Mouse (Mus musculus) gastrocnemius, adult 8-10 months (tissue): ENCODE data around the gene Lrrc74a. TPM values are rescaled to one million over a fixed set of nuclear protein-coding genes. Genes with fewer than 3 reads are reported as not detected.
A peak's percentile ranks its signal among the peaks of the same experiment; 100 is the strongest.

Experiments used
- DNase-seq, 2 experiments: peaks; one replicate each; pipeline ENCODE4 v3.0.0; 2022; ENCODE audit warnings: low spot score in 2 of 2
- total RNA-seq, 4 experiments: library from RNA; stranded (reverse); gene quantifications; 2 replicates each; pipeline ENCODE4 v1.2.4; 2022

Lrrc74a gene
- total RNA-seq, 4 experiments from 2014 or later, result not detected

GRCm38 (mm10) chr12:86719961-86720639 is 14.1 kb upstream of the Lrrc74a start:
- DNase-seq, result no peak

- DNase-seq, result no peak
Measured at GRCm38 (mm10) chr12:86721453-86721852, 12.7 kb upstream of the Lrrc74a start.

- DNase-seq, result no peak
Measured at GRCm38 (mm10) chr12:86724300-86724699, 9.9 kb upstream of the Lrrc74a start.

GRCm38 (mm10) chr12:86725706-86726105 is 8.5 kb upstream of the Lrrc74a start:
- DNase-seq, result no peak

- peak; percentile 97 for DNase-seq
Measured at GRCm38 (mm10) chr12:86726120-86726640, 8.0 kb upstream of the Lrrc74a start, which contains the start of gene Angel1. TSS of gene Angel1 (minus strand) at chr12:86726460.

GRCm38 (mm10) chr12:86761036-86761435 is 26.9 kb downstream of the Lrrc74a start:
- no peak for DNase-seq

- no peak for DNase-seq
Measured at GRCm38 (mm10) chr12:86764060-86764459, 29.9 kb downstream of the Lrrc74a start.

- no peak for DNase-seq
Measured at GRCm38 (mm10) chr12:86766467-86766866, 32.3 kb downstream of the Lrrc74a start.

- peak; percentile 23 for DNase-seq
Measured at GRCm38 (mm10) chr12:86767868-86768631, 33.9 kb downstream of the Lrrc74a start.

- DNase-seq, result peak; percentile 78 to 81
Measured at GRCm38 (mm10) chr12:86768986-86769580, 34.9 kb downstream of the Lrrc74a start.

GRCm38 (mm10) chr12:86769819-86770218 is 35.6 kb downstream of the Lrrc74a start:
- no peak for DNase-seq

GRCm38 (mm10) chr12:86770261-86770670 is 36.1 kb downstream of the Lrrc74a start:
- DNase-seq, result peak; percentile 63 to 74

GRCm38 (mm10) chr12:86770927-86771326 is 36.8 kb downstream of the Lrrc74a start:
- no peak for DNase-seq

GRCm38 (mm10) chr12:86771823-86772427 is 37.8 kb downstream of the Lrrc74a start:
- DNase-seq, result peak; percentile 78 to 86

GRCm38 (mm10) chr12:86772551-86772950 is 38.4 kb downstream of the Lrrc74a start:
- no peak for DNase-seq

GRCm38 (mm10) chr12:86775561-86776280 is 41.6 kb downstream of the Lrrc74a start:
- DNase-seq, result peak; percentile 63 to 79

GRCm38 (mm10) chr12:86776341-86776860 is 42.2 kb downstream of the Lrrc74a start:
- DNase-seq, result no peak

- DNase-seq, result no peak
Measured at GRCm38 (mm10) chr12:86778531-86778930, 44.4 kb downstream of the Lrrc74a start.

GRCm38 (mm10) chr12:86779206-86779989 is 45.2 kb downstream of the Lrrc74a start:
- peak in 1 of 2 experiments; percentile 48 for DNase-seq
